Mouse (Mus musculus): ENCODE results near the gene Spag9. TPM values are rescaled to one million over a fixed set of nuclear protein-coding genes. Genes with fewer than 3 reads are reported as not detected.
A peak's percentile ranks its signal among the peaks of the same experiment; 100 is the strongest.

The Spag9 gene
- total and polyA plus RNA-seq, 3 experiments = 21.0 to 32.1 (median 22.6) TPM

GRCm38 (mm10) chr11:93952376-93952775 is 43.5 kb upstream of the Spag9 start:
- peak overlapping the region; percentile 18 for H3K9ac ChIP-seq (ENCODE audit: insufficient read depth, low read depth)
- TF ChIP-seq ZKSCAN1 (IDR thresholded peaks at IDR 0.05; ENCODE audit: borderline replicate concordance, low read depth, low read length) = no peak
- peak; percentile 49; the same call in 1 of the 2 replicates for TF ChIP-seq POLR2AphosphoS2 (IDR thresholded peaks at IDR 0.05; ENCODE audit: low read depth, low read length)
- peak; percentile 31; the same call in 1 of the 2 replicates for TF ChIP-seq POLR2A (IDR thresholded peaks at IDR 0.05; ENCODE audit: low read depth, low read length)
- TF ChIP-seq ZMIZ1 (IDR thresholded peaks at IDR 0.05; ENCODE audit: low read depth, low read length) = peak; percentile 25; the same call in 1 of the 2 replicates
- no peak for TF ChIP-seq USF1 (IDR thresholded peaks at IDR 0.05; ENCODE audit: low read depth, low read length)
- dilution Hi-C loops (cut with MboI; ENCODE audit: extremely low pct_ligation_motif_present, extremely low pct_unique_long_range_greater_than_20kb, low sequenced_read_pairs) = no loop called here

GRCm38 (mm10) chr11:93954738-93955255 is 41.1 kb upstream of the Spag9 start:
- H3K4me1 ChIP-seq (ENCODE audit: control insufficient read depth in 1 of 2, insufficient read depth in 2 of 2) = peaks cover 6 to 52% of the 10 kb centered on the region in 2 experiments; a peak in 3 of 4 replicates

More at GRCm38 (mm10) chr11:93952376-93952775, 43.5 kb upstream of the Spag9 start:
- H3K4me2 ChIP-seq (ENCODE audit: insufficient read depth, low read depth, poor library complexity, severe bottlenecking) = peak overlapping the region; percentile 41
- no peaks in the 10 kb centered on the region for H3K9me3 ChIP-seq (replicated peaks; ENCODE audit: low read length)
- no peaks in the 10 kb centered on the region for H3K27me3 ChIP-seq (replicated peaks)
- H3K4me1 ChIP-seq (ENCODE audit: control insufficient read depth in 1 of 2, insufficient read depth in 2 of 2) = peaks cover 6 to 46% of the 10 kb centered on the region in 2 experiments; a peak in 3 of 4 replicates
- peak overlapping the region in 1 of 3 experiments; percentile 54 for H3K4me3 ChIP-seq (replicated peaks in 1 of 3; ENCODE audit: low read depth in 2 of 3, low read length in 2 of 3, poor library complexity in 1 of 3)
- H3K79me2 ChIP-seq (replicated peaks; ENCODE audit: control insufficient read depth, extremely low read depth, insufficient read depth, poor library complexity, severe bottlenecking) = peaks cover 42% of the 10 kb centered on the region
- in situ Hi-C loops (cut with MboI; ENCODE audit: low pct_ligation_motif_present, low pct_unique_long_range_greater_than_20kb, low sequenced_read_pairs) = loop anchor here (25.0 kb wide), 1 partner anchor 310 kb away; no protein-coding TSS in a partner anchor
- no peak for DNase-seq (ENCODE audit: extremely low read depth)
- no peak overlapping the region for H3K27ac ChIP-seq (ENCODE audit: insufficient read depth, low read depth)
- peaks cover 37 to 68% of the 10 kb centered on the region in 2 experiments for H3K36me3 ChIP-seq (replicated peaks in 1 of 2; ENCODE audit: control insufficient read depth in 1 of 2, insufficient read depth in 1 of 2, low read length in 1 of 2)

More at GRCm38 (mm10) chr11:93954738-93955255, 41.1 kb upstream of the Spag9 start:
- TF ChIP-seq HCFC1 (IDR thresholded peaks at IDR 0.05; ENCODE audit: low read depth, low read length) (no peak), ELF1 (IDR thresholded peaks at IDR 0.05; ENCODE audit: low read depth, low read length) (no peak), ZMIZ1 (IDR thresholded peaks at IDR 0.05; ENCODE audit: low read depth, low read length) (no peak; the same call in 1 of the 2 replicates), MYC (IDR thresholded peaks at IDR 0.05; ENCODE audit: low read depth, low read length) (no peak), CTCF (conservative IDR thresholded peaks at IDR 0.05 in 1 of 2, IDR thresholded peaks at IDR 0.05 in 1 of 2; ENCODE audit: low read depth in 2 of 2, low read length in 2 of 2) (no peak), MAFK (IDR thresholded peaks at IDR 0.05; ENCODE audit: insufficient replicate concordance, low read length) (no peak), ZNF384 (IDR thresholded peaks at IDR 0.05; ENCODE audit: low read depth, low read length) (peak; percentile 49; the same call in 1 of the 2 replicates), E2F4 (IDR thresholded peaks at IDR 0.05; ENCODE audit: insufficient replicate concordance, low read depth, low read length) (no peak), TBP (conservative IDR thresholded peaks at IDR 0.05; ENCODE audit: low read depth, low read length) (0 out of 2 replicates have a peak, but pooled peaks have one; percentile 43), USF1 (IDR thresholded peaks at IDR 0.05; ENCODE audit: low read depth, low read length) (no peak), BHLHE40 (IDR thresholded peaks at IDR 0.05; ENCODE audit: low read depth, low read length) (no peak), EP300 (IDR thresholded peaks at IDR 0.05; ENCODE audit: low read length) (no peak), MAX (IDR thresholded peaks at IDR 0.05; ENCODE audit: low read length) (no peak), CHD2 (IDR thresholded peaks at IDR 0.05; ENCODE audit: low read length) (no peak), RCOR1 (conservative IDR thresholded peaks at IDR 0.05; ENCODE audit: low read depth, low read length) (no peak), UBTF (IDR thresholded peaks at IDR 0.05; ENCODE audit: low read depth, low read length) (no peak), SIN3A (IDR thresholded peaks at IDR 0.05; ENCODE audit: low read length) (no peak; the same call in 1 of the 2 replicates), RAD21 (IDR thresholded peaks at IDR 0.05; ENCODE audit: low read depth, low read length) (no peak)
- peak overlapping the region; percentile 72 to 89 (median 82) for H3K4me3 ChIP-seq (replicated peaks in 1 of 3; ENCODE audit: low read depth in 2 of 3, low read length in 2 of 3, poor library complexity in 1 of 3)
- in situ Hi-C loops (cut with MboI; ENCODE audit: low pct_ligation_motif_present, low pct_unique_long_range_greater_than_20kb, low sequenced_read_pairs) (loop anchor here (25.0 kb wide), 1 partner anchor 308 kb away; no protein-coding TSS in a partner anchor), dilution Hi-C loops (cut with MboI; ENCODE audit: extremely low pct_ligation_motif_present, extremely low pct_unique_long_range_greater_than_20kb, low sequenced_read_pairs) (no loop called here)
- peak overlapping the region; percentile 84 for H3K9ac ChIP-seq (ENCODE audit: insufficient read depth, low read depth)
- no peaks in the 10 kb centered on the region for H3K9me3 ChIP-seq (replicated peaks; ENCODE audit: low read length)
- peaks cover 42% of the 10 kb centered on the region for H3K79me2 ChIP-seq (replicated peaks; ENCODE audit: control insufficient read depth, extremely low read depth, insufficient read depth, poor library complexity, severe bottlenecking)
- no peaks in the 10 kb centered on the region for H3K27me3 ChIP-seq (replicated peaks)
- DNase-seq (ENCODE audit: extremely low read depth) = no peak
- H3K36me3 ChIP-seq (replicated peaks in 1 of 2; ENCODE audit: control insufficient read depth in 1 of 2, insufficient read depth in 1 of 2, low read length in 1 of 2) = peaks cover 43 to 69% of the 10 kb centered on the region in 2 experiments
- peak overlapping the region; percentile 73 for H3K4me2 ChIP-seq (ENCODE audit: insufficient read depth, low read depth, poor library complexity, severe bottlenecking)
- peak overlapping the region; percentile 48 for H3K27ac ChIP-seq (ENCODE audit: insufficient read depth, low read depth)

Measured in CH12.LX (cell line).